Mouse (Mus musculus): ENCODE data around the gene Nfib.

- TF ChIP-seq POLR2A (IDR thresholded peaks at IDR 0.05; ENCODE audit: borderline replicate concordance, extremely low read depth, low read depth, low read length) (no peak), CTCF (IDR thresholded peaks at IDR 0.05; ENCODE audit: insufficient read depth, low read length) (no peak)
Measured at GRCm38 (mm10) chr4:82552238-82552637, 153.3 kb downstream of the Nfib start.

All from lung, adult 2 months (tissue).